Mouse (Mus musculus) thymus, adult 2 months (tissue): Measurements from ENCODE around the gene Ndufa1. TPM values are rescaled to one million over a fixed set of nuclear protein-coding genes. Genes with fewer than 3 reads are reported as not detected.
"Not testable (repeated sequence)": the region's sequence is repeated elsewhere in the genome, so short reads cannot be mapped to it uniquely, and the experiment has no call there.

Experiments
- DNase-seq: peaks from one replicate; pipeline ENCODE4 v3.0.0; 2021
- H3K27ac ChIP-seq: fragments of 200-500 bp; 2 replicates; pipeline ENCODE4 v1.5.1; 2012; ENCODE audit warnings: low read length, control low read depth; ENCODE audit not compliant: control insufficient read depth, insufficient read depth
- H3K27me3 ChIP-seq: fragments of 200-500 bp; 2 replicates; pipeline ENCODE4 v1.6.1; 2012; ENCODE audit warnings: mild to moderate bottlenecking, low read length, moderate library complexity, mixed read lengths; ENCODE audit not compliant: control insufficient read depth, insufficient read depth
- H3K36me3 ChIP-seq: fragments of 200-500 bp; 2 replicates; pipeline ENCODE4 v1.6.1; 2012; ENCODE audit warnings: mild to moderate bottlenecking, low read length, moderate library complexity; ENCODE audit not compliant: control insufficient read depth, insufficient read depth
- H3K4me1 ChIP-seq: fragments of 200-500 bp; replicated peaks from 2 replicates; pipeline ENCODE4 v1.6.1; 2012; ENCODE audit warnings: low read length; ENCODE audit not compliant: control insufficient read depth, insufficient read depth
- H3K4me3 ChIP-seq: fragments of 200-500 bp; 2 replicates; pipeline ENCODE4 v1.5.1; 2012; ENCODE audit warnings: mild to moderate bottlenecking, low read length, control low read depth, moderate library complexity; ENCODE audit not compliant: control insufficient read depth, insufficient read depth
- CTCF ChIP-seq: fragments of 200-500 bp; IDR thresholded peaks from 2 replicates; pipeline ENCODE4 v1.5.1; 2012; ENCODE audit warnings: mild to moderate bottlenecking, control low read depth, low read length, moderate library complexity, borderline replicate concordance; ENCODE audit not compliant: control insufficient read depth, poor library complexity, insufficient read depth; ENCODE audit errors: extremely low read depth
- POLR2A ChIP-seq: fragments of 200-500 bp; IDR thresholded peaks from 2 replicates; pipeline ENCODE4 v1.6.1; 2012; ENCODE audit warnings: mild to moderate bottlenecking, low read length, control low read depth, moderate library complexity; ENCODE audit not compliant: control insufficient read depth, poor library complexity, insufficient read depth; ENCODE audit errors: extremely low read depth
- WGBS: fragments of 180-500 bp; shearing (Covaris S2); methylation state at CpG from one replicate; pipeline ENCODE4 v1.1.7; 2018; 5-methylcytosine and 5-hydroxymethylcytosine counted together
- polyA plus RNA-seq: library from polyadenylated mRNA; depleted of rRNA; stranded (reverse); fragments of >200 nt; gene quantifications from 2 replicates; pipeline ENCODE4 v1.2.3, GENCODE M21; 2012

Gene Ndufa1
- polyA plus RNA-seq, 1 experiment = 326 TPM

- WGBS = 80% methylated on average over 5 of the region's 5 CpGs
- no peak for TF ChIP-seq POLR2A
- TF ChIP-seq CTCF = no peak
- no peak for DNase-seq
- Histone ChIP-seq H3K36me3 (no peaks in the 10 kb centered on the region), H3K27me3 (no peaks in the 10 kb centered on the region), H3K27ac (no peak within 1 kb of the TSS), H3K4me1 (no peaks in the 10 kb centered on the region), H3K4me3 (no peak within 1 kb of the TSS)
Measured at GRCm38 (mm10) chrX:37168742-37169141, 22.2 kb downstream of the Ndufa1 start, which contains the start of gene Akap14. Akap14 (minus strand) TSS chrX:37168842.

- peak; percentile 24 for DNase-seq
- WGBS = 5% methylated on average over 3 of the region's 3 CpGs
- Histone ChIP-seq H3K36me3 (no peaks in the 10 kb centered on the region), H3K27ac (no peak overlapping the region), H3K4me1 (no peaks in the 10 kb centered on the region), H3K27me3 (no peaks in the 10 kb centered on the region), H3K4me3 (no peak overlapping the region)
- TF ChIP-seq CTCF = no peak
- TF ChIP-seq POLR2A = no peak
Measured at GRCm38 (mm10) chrX:37167085-37167484, 23.9 kb downstream of the Ndufa1 start.

- Histone ChIP-seq H3K27me3 (no peaks in the 10 kb centered on the region), H3K4me3 (no peak overlapping the region), H3K36me3 (no peaks in the 10 kb centered on the region), H3K27ac (no peak overlapping the region), H3K4me1 (peaks cover 6% of the 10 kb centered on the region)
- DNase-seq = no peak
- WGBS = 90% methylated on average over 18 of the region's 18 CpGs
- TF ChIP-seq CTCF (no peak), POLR2A (no peak)
Measured at GRCm38 (mm10) chrX:37163115-37163514, 27.8 kb downstream of the Ndufa1 start.

- Histone ChIP-seq H3K27me3 (no peaks in the 10 kb centered on the region), H3K36me3 (no peaks in the 10 kb centered on the region), H3K4me3 (no peak overlapping the region; the same call in 1 of the 2 replicates), H3K4me1 (peaks cover 6% of the 10 kb centered on the region), H3K27ac (no peak overlapping the region)
- DNase-seq = peak; percentile 1
- WGBS = 25% methylated on average over 10 of the region's 10 CpGs
- TF ChIP-seq CTCF = no peak
- no peak for TF ChIP-seq POLR2A
Measured at GRCm38 (mm10) chrX:37161169-37161568, 29.8 kb downstream of the Ndufa1 start.

GRCm38 (mm10) chrX:37157839-37158238 lies 33.1 kb downstream of the Ndufa1 start:
- no peak for TF ChIP-seq POLR2A
- TF ChIP-seq CTCF = no peak
- no peaks in the 10 kb centered on the region for H3K27me3 ChIP-seq
- DNase-seq = peak; percentile 5
- H3K4me3 ChIP-seq = no peak overlapping the region
- H3K27ac ChIP-seq = no peak overlapping the region
- WGBS = 59% methylated on average over 4 of the region's 4 CpGs
- H3K4me1 ChIP-seq = peaks cover 6% of the 10 kb centered on the region
- peaks cover 9% of the 10 kb centered on the region; the same call in 1 of the 2 replicates for H3K36me3 ChIP-seq

GRCm38 (mm10) chrX:37144954-37145353 lies 46.0 kb downstream of the Ndufa1 start:
- 86% methylated on average over 2 of the region's 2 CpGs for WGBS
- Histone ChIP-seq H3K4me3 (no peak overlapping the region), H3K4me1 (no peaks in the 10 kb centered on the region), H3K36me3 (peaks cover 21% of the 10 kb centered on the region), H3K27ac (no peak overlapping the region), H3K27me3 (no peaks in the 10 kb centered on the region)
- TF ChIP-seq POLR2A (no peak), CTCF (no peak)
- peak; percentile 27 for DNase-seq

GRCm38 (mm10) chrX:37144498-37144897 lies 46.5 kb downstream of the Ndufa1 start:
- H3K4me1 ChIP-seq, H3K27me3 ChIP-seq, DNase-seq, H3K4me3 ChIP-seq, H3K27ac ChIP-seq: not testable (repeated sequence)
- H3K36me3 ChIP-seq = peaks cover 21% of the 10 kb centered on the region
- 40% methylated on average over 1 of the region's 4 CpGs for WGBS
